Mouse (Mus musculus) midbrain, postnatal 0 days (tissue): ENCODE data around the gene Kirrel. TPM values are rescaled to one million over a fixed set of nuclear protein-coding genes. Genes with fewer than 3 reads are reported as not detected.

ENCODE experiments used
- ATAC-seq: fragments of 200-750 bp; cut with Nextera tagmentation; 2 replicates; pipeline ENCODE4 v1.8.0; 2017; ENCODE audit warnings: moderate number of reproducible peaks, mild to moderate bottlenecking, moderate TSS enrichment, moderate library complexity; ENCODE audit not compliant: low FRiP score
- DNase-seq: peaks from one replicate; pipeline ENCODE4 v3.0.0-alpha.2; 2015; ENCODE audit warnings: low spot score
- H3K27ac ChIP-seq: fragments of 300-500 bp; sonication (generic); 2 replicates; pipeline ENCODE4 v1.5.1; 2014; ENCODE audit warnings: low read depth, mild to moderate bottlenecking, low read length, mixed read lengths
- H3K27me3 ChIP-seq: fragments of 300-500 bp; sonication (generic); 2 replicates; pipeline ENCODE4 v1.6.1; 2014; ENCODE audit warnings: low read length, control low read depth, mixed read lengths; ENCODE audit not compliant: insufficient read depth
- H3K36me3 ChIP-seq: fragments of 300-500 bp; sonication (generic); 2 replicates; pipeline ENCODE4 v1.6.1; 2014; ENCODE audit warnings: low read length, control low read depth, mixed read lengths; ENCODE audit not compliant: insufficient read depth
- H3K4me1 ChIP-seq: fragments of 300-500 bp; sonication (generic); 2 replicates; pipeline ENCODE4 v1.6.1; 2014; ENCODE audit warnings: mild to moderate bottlenecking, control low read depth, antibody characterized with exemption, low read length, mixed read lengths; ENCODE audit not compliant: insufficient read depth
- H3K4me2 ChIP-seq: fragments of 300-500 bp; sonication (generic); 2 replicates; pipeline ENCODE4 v1.6.1; 2014; ENCODE audit warnings: low read depth, mild to moderate bottlenecking, low read length, mixed read lengths; ENCODE audit not compliant: poor library complexity, severe bottlenecking
- H3K4me3 ChIP-seq: fragments of 300-500 bp; sonication (generic); 2 replicates; pipeline ENCODE4 v1.5.1; 2014; ENCODE audit warnings: low read depth, mild to moderate bottlenecking, low read length, moderate library complexity
- H3K9ac ChIP-seq: fragments of 300-500 bp; sonication (generic); replicated peaks from 2 replicates; pipeline ENCODE4 v1.6.1; 2014; ENCODE audit warnings: mild to moderate bottlenecking, low read length, moderate library complexity, mixed read lengths; ENCODE audit not compliant: poor library complexity, severe bottlenecking
- H3K9me3 ChIP-seq: fragments of 300-500 bp; sonication (generic); 2 replicates; pipeline ENCODE4 v1.6.1; 2016; ENCODE audit warnings: low read length, control low read depth
- CTCF ChIP-seq: IDR thresholded peaks from 2 replicates; pipeline ENCODE4 v1.5.1; 2016; ENCODE audit warnings: antibody characterized with exemption, mild to moderate bottlenecking
- WGBS: fragments of 180-500 bp; shearing (Covaris S2); extraction: QIAGEN DNeasy Blood & Tissue Kit; methylation state at CpG from one replicate; pipeline ENCODE4 v1.1.7; 2014; 5-methylcytosine and 5-hydroxymethylcytosine counted together
- polyA plus RNA-seq: library from polyadenylated mRNA; unstranded; fragments of >200 nt; fragmentation: Nextera tagmentation; extraction: Ambion mirVana; gene quantifications from 2 replicates; pipeline ENCODE4 v1.2.1, GENCODE M21; 2015
- total RNA-seq: library from RNA; depleted of rRNA; stranded (reverse); fragments of >200 nt; gene quantifications from 2 replicates; pipeline ENCODE4 v1.2.3, GENCODE M21; 2014

The Kirrel gene
- total and polyA plus RNA-seq, 2 experiments from 2014 or later = 3.3 to 11.1 TPM

- H3K9me3 ChIP-seq = no peaks in the 10 kb centered on the region
- no peak for ATAC-seq
- no peaks in the 10 kb centered on the region for H3K36me3 ChIP-seq
- H3K9ac ChIP-seq = no peak overlapping the region
- no peaks in the 10 kb centered on the region for H3K27me3 ChIP-seq
- WGBS = 81% methylated on average over 4 of the region's 4 CpGs
- TF ChIP-seq CTCF = no peak
- H3K4me1 ChIP-seq = peaks cover 37% of the 10 kb centered on the region
- H3K4me3 ChIP-seq = no peak overlapping the region
- no peak overlapping the region for H3K27ac ChIP-seq
- DNase-seq = no peak
- H3K4me2 ChIP-seq = no peak overlapping the region
Measured at GRCm38 (mm10) chr3:87152111-87152738, 22.3 kb downstream of the Kirrel start.

GRCm38 (mm10) chr3:87151294-87151826, 23.2 kb downstream of the Kirrel start:
- Histone ChIP-seq H3K27me3 (no peaks in the 10 kb centered on the region), H3K9ac (no peak overlapping the region), H3K4me3 (no peak overlapping the region), H3K4me1 (peaks cover 37% of the 10 kb centered on the region), H3K4me2 (no peak overlapping the region), H3K9me3 (no peaks in the 10 kb centered on the region), H3K27ac (no peak overlapping the region; the same call in 1 of the 2 replicates), H3K36me3 (no peaks in the 10 kb centered on the region)
- DNase-seq (no peak), ATAC-seq (no peak)
- no peak for TF ChIP-seq CTCF
- 65% methylated on average over 2 of the region's 2 CpGs for whole genome bisulfite sequencing

GRCm38 (mm10) chr3:87150689-87151244, 23.8 kb downstream of the Kirrel start:
- no peak overlapping the region for H3K4me3 ChIP-seq
- H3K4me1 ChIP-seq = peaks cover 37% of the 10 kb centered on the region
- no peak overlapping the region for H3K9ac ChIP-seq
- H3K36me3 ChIP-seq = no peaks in the 10 kb centered on the region
- H3K27me3 ChIP-seq = no peaks in the 10 kb centered on the region
- H3K9me3 ChIP-seq = no peaks in the 10 kb centered on the region
- TF ChIP-seq CTCF = no peak
- DNase-seq (peak; percentile 21), ATAC-seq (no peak; the same call in 1 of the 2 replicates)
- H3K4me2 ChIP-seq = no peak overlapping the region
- H3K27ac ChIP-seq = peak overlapping the region; percentile 68
- WGBS = 10% methylated on average over 16 of the region's 16 CpGs

GRCm38 (mm10) chr3:87150056-87150688, 24.4 kb downstream of the Kirrel start:
- Histone ChIP-seq H3K4me1 (peaks cover 37% of the 10 kb centered on the region), H3K27ac (peak overlapping the region; percentile 68; the same call in 1 of the 2 replicates), H3K4me2 (no peak overlapping the region), H3K9ac (0 out of 2 replicates have a peak overlapping the region, but pooled peaks have one; percentile 19), H3K36me3 (no peaks in the 10 kb centered on the region), H3K9me3 (no peaks in the 10 kb centered on the region), H3K27me3 (no peaks in the 10 kb centered on the region), H3K4me3 (no peak overlapping the region)
- no peak for TF ChIP-seq CTCF
- DNase-seq (no peak), ATAC-seq (no peak)
- WGBS = 25% methylated on average over 8 of the region's 8 CpGs

- H3K4me1 ChIP-seq = peaks cover 35% of the 10 kb centered on the region
- TF ChIP-seq CTCF = no peak
- H3K9me3 ChIP-seq = no peaks in the 10 kb centered on the region
- H3K4me3 ChIP-seq = no peak overlapping the region
- no peak for ATAC-seq
- WGBS = 63% methylated on average over 10 of the region's 10 CpGs
- H3K27ac ChIP-seq = no peak overlapping the region
- no peaks in the 10 kb centered on the region for H3K36me3 ChIP-seq
- H3K4me2 ChIP-seq = no peak overlapping the region
- no peak for DNase-seq
- no peaks in the 10 kb centered on the region for H3K27me3 ChIP-seq
- no peak overlapping the region for H3K9ac ChIP-seq
Measured at GRCm38 (mm10) chr3:87149425-87149824, 25.1 kb downstream of the Kirrel start.
